Mouse (Mus musculus): ENCODE results near the gene Gadd45a. TPM values are rescaled to one million over a fixed set of nuclear protein-coding genes. Genes with fewer than 3 reads are reported as not detected.

Gadd45a gene
- polyA plus RNA-seq (2015; fragmentation: Nextera tagmentation; extraction: Ambion mirVana) = 17.2 and 17.7 TPM in 2 replicates

DNA sequence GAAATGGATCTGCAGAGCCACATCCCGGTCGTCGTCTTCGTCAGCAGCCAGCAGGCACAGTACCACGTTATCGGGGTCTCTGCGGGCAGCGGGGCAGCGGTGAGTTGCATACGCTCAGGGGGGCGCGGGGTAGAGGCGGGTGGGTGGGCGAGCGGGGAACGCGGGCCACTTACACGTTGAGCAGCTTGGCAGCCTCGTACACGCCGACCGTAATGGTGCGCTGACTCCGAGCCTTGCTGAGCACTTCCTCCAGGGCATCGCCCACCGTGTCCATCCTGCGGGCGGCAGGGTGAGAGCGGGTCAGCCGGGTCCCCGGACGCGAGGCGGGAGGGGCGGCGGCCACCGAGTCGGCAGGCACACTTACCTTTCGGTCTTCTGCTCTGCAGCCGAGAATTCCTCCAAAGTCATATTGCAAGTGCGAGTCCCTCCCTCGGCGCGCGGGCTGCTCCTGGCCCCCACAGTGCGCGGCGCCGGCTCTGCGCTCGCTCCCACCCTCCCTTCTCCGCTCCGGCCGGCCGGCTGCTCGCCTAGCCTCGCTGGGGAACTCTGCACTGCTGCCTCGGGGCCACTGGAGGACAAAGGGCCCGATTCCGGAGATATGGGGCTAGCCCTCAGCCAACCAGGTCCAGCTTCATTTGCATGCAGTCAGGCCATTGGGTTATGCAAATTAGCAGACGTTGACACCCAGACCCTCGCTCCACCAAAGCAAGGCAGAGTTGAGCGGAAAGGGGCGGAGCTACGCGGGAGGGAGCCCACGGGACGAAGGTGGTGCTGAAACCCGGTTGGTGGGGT lies at the start of gene Gadd45a:
TSS of gene Gadd45a (minus strand) at position 621 of the 792 bp plus-strand sequence.
- H3K4me1 ChIP-seq = peaks cover 17% of the 10 kb centered on the region
- H3K27ac ChIP-seq = peak within 1 kb of the TSS; percentile 92
- H3K27me3 ChIP-seq (replicated peaks) = no peaks in the 10 kb centered on the region
- under 1% methylated on average over 67 of the region's 69 CpGs for WGBS
- H3K4me3 ChIP-seq = peak within 1 kb of the TSS; percentile 69
- peak; percentile 97 for ATAC-seq (replicated peaks)
- H3K4me2 ChIP-seq = peak within 1 kb of the TSS; percentile 59
- H3K36me3 ChIP-seq (replicated peaks) = no peaks in the 10 kb centered on the region
- H3K9me3 ChIP-seq = no peaks in the 10 kb centered on the region
- H3K9ac ChIP-seq = peak within 1 kb of the TSS; percentile 82

- Histone ChIP-seq H3K4me2 (no peak overlapping the region), H3K4me3 (no peak overlapping the region), H3K9me3 (no peaks in the 10 kb centered on the region), H3K9ac (no peak overlapping the region), H3K27me3 (replicated peaks) (no peaks in the 10 kb centered on the region), H3K4me1 (no peaks in the 10 kb centered on the region), H3K27ac (no peak overlapping the region), H3K36me3 (replicated peaks) (no peaks in the 10 kb centered on the region)
- no peak for ATAC-seq (replicated peaks)
- 92% methylated on average over 9 of the region's 9 CpGs for WGBS
Measured at GRCm38 (mm10) chr6:67085850-67086437, 48.7 kb upstream of the Gadd45a start.

DNA sequence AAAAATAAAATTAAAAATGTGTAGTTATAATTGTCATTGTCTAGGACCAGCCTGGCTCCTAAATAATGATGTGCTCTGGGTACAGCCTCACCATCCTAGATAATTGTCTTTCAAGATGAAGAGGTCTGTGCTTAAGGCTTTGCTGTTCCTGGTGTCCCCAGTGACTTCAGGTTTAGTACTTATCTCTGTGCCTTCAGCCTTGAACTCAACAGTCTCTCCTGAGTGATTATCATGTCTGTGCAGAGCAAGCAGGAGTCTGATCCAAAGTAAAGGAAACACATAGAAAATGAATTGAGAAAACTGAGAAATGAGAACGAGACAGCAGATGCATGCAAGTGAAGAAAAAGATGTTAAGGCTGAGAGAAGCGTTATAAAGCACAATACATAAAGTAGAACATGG lies 47.2 kb upstream of the Gadd45a start:
- H3K9ac ChIP-seq = no peak overlapping the region
- no peak overlapping the region for H3K27ac ChIP-seq
- no peaks in the 10 kb centered on the region for H3K4me1 ChIP-seq
- no peaks in the 10 kb centered on the region for H3K36me3 ChIP-seq (replicated peaks)
- H3K27me3 ChIP-seq (replicated peaks) = no peaks in the 10 kb centered on the region
- no peak overlapping the region for H3K4me3 ChIP-seq
- WGBS = 95% methylated on average over 2 of the region's 2 CpGs
- no peaks in the 10 kb centered on the region for H3K9me3 ChIP-seq
- no peak for ATAC-seq (replicated peaks)
- H3K4me2 ChIP-seq = no peak overlapping the region

DNA sequence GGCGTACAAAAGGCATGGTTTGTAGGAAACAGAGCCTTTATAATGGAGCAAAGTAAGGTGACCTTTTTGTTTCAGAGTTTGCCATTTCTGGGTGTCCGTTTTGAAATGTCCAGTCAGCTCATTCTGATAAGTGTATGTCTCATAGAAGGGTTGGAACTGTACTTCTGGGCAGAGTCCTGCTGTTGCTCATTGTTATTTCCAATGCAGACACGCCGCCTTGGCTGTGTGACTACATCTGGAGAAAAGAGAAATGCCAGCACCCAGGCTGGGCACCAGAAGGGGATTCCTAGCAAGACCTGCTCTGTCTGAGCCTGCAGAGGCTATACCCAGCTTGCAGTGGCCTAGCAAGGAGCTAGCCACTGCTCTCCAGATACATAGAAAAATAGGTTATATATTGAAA lies 43.9 kb upstream of the Gadd45a start:
- Histone ChIP-seq H3K4me1 (no peaks in the 10 kb centered on the region), H3K9ac (no peak overlapping the region), H3K9me3 (no peaks in the 10 kb centered on the region), H3K27ac (no peak overlapping the region), H3K4me2 (no peak overlapping the region), H3K36me3 (replicated peaks) (no peaks in the 10 kb centered on the region), H3K4me3 (no peak overlapping the region), H3K27me3 (replicated peaks) (no peaks in the 10 kb centered on the region)
- no peak for ATAC-seq (replicated peaks)
- 86% methylated on average over 4 of the region's 4 CpGs for WGBS

DNA sequence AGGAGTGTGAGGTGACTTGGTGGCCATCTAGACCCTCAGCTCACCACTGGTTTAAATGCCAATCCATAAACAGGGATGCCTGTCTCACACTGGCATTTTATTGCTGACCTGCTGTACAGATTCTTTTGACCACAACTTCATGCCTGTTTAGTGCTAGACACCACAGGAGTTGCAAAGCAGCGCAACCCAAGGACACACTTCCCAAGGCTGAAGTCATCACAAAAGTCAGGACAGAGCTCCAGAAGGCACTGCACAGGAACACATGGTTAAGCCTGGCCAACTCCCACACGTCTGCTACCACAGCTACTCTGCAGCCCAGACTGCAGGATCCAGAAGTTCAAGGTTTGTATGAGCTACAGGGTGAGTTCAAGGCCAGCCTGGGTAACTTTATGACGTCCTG lies 40.8 kb upstream of the Gadd45a start:
- no peak for ATAC-seq (replicated peaks)
- 87% methylated on average over 3 of the region's 3 CpGs for WGBS

GRCm38 (mm10) chr6:67077477-67077876 lies 40.2 kb upstream of the Gadd45a start:
- no peak overlapping the region for H3K4me3 ChIP-seq
- H3K4me2 ChIP-seq = no peak overlapping the region
- 61% methylated on average over 3 of the region's 3 CpGs for WGBS
- H3K27ac ChIP-seq = no peak overlapping the region
- ATAC-seq (replicated peaks) = no peak; the same call in 1 of the 2 replicates
- H3K27me3 ChIP-seq (replicated peaks) = no peaks in the 10 kb centered on the region
- no peaks in the 10 kb centered on the region for H3K4me1 ChIP-seq
- H3K36me3 ChIP-seq (replicated peaks) = no peaks in the 10 kb centered on the region
- H3K9ac ChIP-seq = no peak overlapping the region
- no peaks in the 10 kb centered on the region for H3K9me3 ChIP-seq

More for the DNA sequence above, 40.8 kb upstream of the Gadd45a start:
- H3K4me2 ChIP-seq = no peak overlapping the region
- no peak overlapping the region for H3K9ac ChIP-seq
- no peak overlapping the region for H3K27ac ChIP-seq
- no peaks in the 10 kb centered on the region for H3K9me3 ChIP-seq
- H3K4me1 ChIP-seq = no peaks in the 10 kb centered on the region
- H3K4me3 ChIP-seq = no peak overlapping the region
- no peaks in the 10 kb centered on the region for H3K27me3 ChIP-seq (replicated peaks)
- H3K36me3 ChIP-seq (replicated peaks) = no peaks in the 10 kb centered on the region

DNA sequence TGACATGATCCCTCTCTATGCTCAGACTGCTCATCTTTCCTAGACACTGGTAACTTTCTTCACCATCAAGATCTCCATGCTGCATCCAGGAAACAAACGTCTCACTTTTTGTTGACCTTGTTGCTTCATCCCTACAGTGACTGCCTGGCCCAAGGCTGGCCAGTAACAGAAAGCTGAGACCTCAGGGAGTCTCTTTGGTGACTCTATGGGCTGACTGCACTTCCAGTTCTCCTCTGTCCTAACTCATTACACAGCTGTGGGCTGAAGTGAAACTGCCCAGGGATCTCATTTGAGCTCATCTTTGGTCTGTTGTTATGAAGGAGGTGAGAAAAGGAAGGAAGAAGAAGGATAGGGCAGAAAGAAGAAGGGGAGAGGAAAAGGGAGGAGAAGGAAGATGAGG lies 39.1 kb upstream of the Gadd45a start:
- Histone ChIP-seq H3K36me3 (replicated peaks) (no peaks in the 10 kb centered on the region), H3K4me1 (no peaks in the 10 kb centered on the region), H3K9me3 (no peaks in the 10 kb centered on the region), H3K27ac (no peak overlapping the region), H3K4me2 (no peak overlapping the region), H3K9ac (no peak overlapping the region), H3K4me3 (no peak overlapping the region), H3K27me3 (replicated peaks) (no peaks in the 10 kb centered on the region)
- 71% methylated on average over 1 of the region's 1 CpGs for WGBS
- ATAC-seq (replicated peaks) = no peak

DNA sequence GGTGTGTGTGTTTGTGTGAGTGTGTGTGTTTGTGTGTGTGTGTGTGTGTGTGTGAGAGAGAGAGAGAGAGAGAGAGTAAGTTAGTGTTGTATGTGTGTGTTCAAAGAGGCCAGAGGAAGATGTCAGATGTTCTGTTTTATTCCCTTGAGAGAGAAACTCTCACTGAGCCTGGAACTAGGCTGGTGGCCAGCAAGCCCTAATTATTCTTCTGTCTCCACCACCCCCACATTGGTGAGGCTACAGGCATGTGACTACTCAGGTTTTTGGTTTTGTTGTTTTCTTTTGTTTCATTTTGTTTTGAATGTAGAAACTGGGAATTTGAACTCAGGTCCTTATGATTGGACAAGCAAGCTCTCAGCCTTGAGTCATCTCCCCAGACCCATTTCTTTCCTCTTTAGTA lies 37.6 kb upstream of the Gadd45a start:
- no peak for ATAC-seq (replicated peaks)
- no peaks in the 10 kb centered on the region for H3K9me3 ChIP-seq
- no peaks in the 10 kb centered on the region for H3K36me3 ChIP-seq (replicated peaks)
- H3K27me3 ChIP-seq (replicated peaks) = no peaks in the 10 kb centered on the region
- H3K9ac ChIP-seq = no peak overlapping the region
- no peak overlapping the region for H3K27ac ChIP-seq
- H3K4me2 ChIP-seq = no peak overlapping the region
- no peak overlapping the region for H3K4me3 ChIP-seq
- no peaks in the 10 kb centered on the region for H3K4me1 ChIP-seq

GRCm38 (mm10) chr6:67073929-67074328 lies 36.7 kb upstream of the Gadd45a start:
- WGBS = 90% methylated on average over 5 of the region's 5 CpGs
- no peaks in the 10 kb centered on the region for H3K27me3 ChIP-seq (replicated peaks)
- no peak for ATAC-seq (replicated peaks)
- no peak overlapping the region for H3K9ac ChIP-seq
- H3K4me1 ChIP-seq = no peaks in the 10 kb centered on the region
- no peaks in the 10 kb centered on the region for H3K36me3 ChIP-seq (replicated peaks)
- no peaks in the 10 kb centered on the region for H3K9me3 ChIP-seq
- H3K4me3 ChIP-seq = no peak overlapping the region
- no peak overlapping the region for H3K27ac ChIP-seq
- no peak overlapping the region for H3K4me2 ChIP-seq

GRCm38 (mm10) chr6:67073446-67073845 lies 36.2 kb upstream of the Gadd45a start:
- ATAC-seq (replicated peaks) = no peak
- H3K4me1 ChIP-seq = no peaks in the 10 kb centered on the region
- H3K9ac ChIP-seq = no peak overlapping the region
- WGBS = 97% methylated on average over 4 of the region's 4 CpGs
- H3K9me3 ChIP-seq = no peaks in the 10 kb centered on the region
- no peak overlapping the region for H3K4me3 ChIP-seq
- no peaks in the 10 kb centered on the region for H3K27me3 ChIP-seq (replicated peaks)
- H3K27ac ChIP-seq = no peak overlapping the region
- H3K36me3 ChIP-seq (replicated peaks) = no peaks in the 10 kb centered on the region
- H3K4me2 ChIP-seq = no peak overlapping the region

GRCm38 (mm10) chr6:67071615-67072014 lies 34.4 kb upstream of the Gadd45a start:
- no peaks in the 10 kb centered on the region for H3K9me3 ChIP-seq
- H3K4me1 ChIP-seq = no peaks in the 10 kb centered on the region
- 76% methylated on average over 1 of the region's 1 CpGs for WGBS
- H3K27ac ChIP-seq = no peak overlapping the region
- H3K27me3 ChIP-seq (replicated peaks) = no peaks in the 10 kb centered on the region
- no peak overlapping the region for H3K4me3 ChIP-seq
- ATAC-seq (replicated peaks) = no peak
- H3K9ac ChIP-seq = no peak overlapping the region
- no peak overlapping the region for H3K4me2 ChIP-seq
- H3K36me3 ChIP-seq (replicated peaks) = no peaks in the 10 kb centered on the region

DNA sequence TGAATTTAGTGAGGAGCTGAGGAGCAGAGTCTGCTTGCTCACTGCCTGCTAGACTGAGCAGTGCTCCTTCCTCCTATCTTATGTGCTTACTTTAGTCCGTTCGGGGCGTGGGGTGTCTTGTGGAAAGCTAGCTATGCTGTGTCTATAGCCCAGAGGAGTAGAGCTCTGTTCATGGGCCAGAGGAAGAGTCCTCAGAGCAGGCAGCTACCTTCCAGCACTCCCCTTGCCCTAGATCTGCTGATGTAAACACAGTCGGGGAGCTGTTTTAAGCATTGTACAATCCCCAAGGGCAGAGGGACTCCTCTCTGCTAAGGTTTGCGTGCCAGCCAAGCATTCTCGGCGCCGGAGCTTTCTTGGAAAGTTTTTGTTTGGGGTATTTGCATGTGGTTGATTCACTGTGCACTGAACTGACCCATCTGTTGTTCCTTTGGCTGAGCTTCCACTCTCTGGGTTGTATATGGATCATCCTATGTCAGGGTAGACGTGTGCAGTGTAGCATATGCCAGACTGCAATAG lies 32.6 kb upstream of the Gadd45a start:
- Histone ChIP-seq H3K9me3 (no peaks in the 10 kb centered on the region), H3K4me3 (no peak overlapping the region), H3K9ac (no peak overlapping the region), H3K27me3 (replicated peaks) (no peaks in the 10 kb centered on the region), H3K27ac (no peak overlapping the region), H3K4me2 (no peak overlapping the region), H3K4me1 (no peaks in the 10 kb centered on the region), H3K36me3 (replicated peaks) (no peaks in the 10 kb centered on the region)
- 63% methylated on average over 9 of the region's 9 CpGs for WGBS
- ATAC-seq (replicated peaks) = no peak

All from midbrain, embryonic 15.5 days (tissue).